Mouse (Mus musculus) bone marrow, adult 2 months (tissue): Measurements from ENCODE around the gene Rybp. TPM values are rescaled to one million over a fixed set of nuclear protein-coding genes. Genes with fewer than 3 reads are reported as not detected.

Source experiments
- H3K27ac ChIP-seq: fragments of 200-500 bp; 2 replicates; pipeline ENCODE4 v1.5.1; 2012; ENCODE audit warnings: low read depth, mild to moderate bottlenecking, control low read depth, inconsistent platforms, low read length; ENCODE audit not compliant: control insufficient read depth, poor library complexity, insufficient read depth
- H3K4me1 ChIP-seq: fragments of 200-500 bp; 2 replicates; pipeline ENCODE4 v1.6.1; 2011; ENCODE audit warnings: low read length; ENCODE audit not compliant: control insufficient read depth, insufficient read depth
- H3K4me3 ChIP-seq: fragments of 200-500 bp; replicated peaks from 2 replicates; pipeline ENCODE3; 2011; ENCODE audit warnings: mild to moderate bottlenecking, low read depth, low read length, control low read depth; ENCODE audit not compliant: control insufficient read depth
- CTCF ChIP-seq: fragments of 200-500 bp; IDR thresholded peaks from 2 replicates; pipeline ENCODE4 v1.5.1; 2011; ENCODE audit warnings: low read length, control low read depth; ENCODE audit not compliant: control insufficient read depth, insufficient read depth
- POLR2A ChIP-seq: fragments of 200-500 bp; IDR thresholded peaks from 2 replicates; pipeline ENCODE4 v1.6.1; 2011; ENCODE audit warnings: low read depth, mild to moderate bottlenecking, control low read depth, low read length, borderline replicate concordance; ENCODE audit not compliant: control insufficient read depth
- WGBS: fragments of 180-500 bp; shearing (Covaris S2); methylation state at CpG from one replicate; pipeline ENCODE4 v1.1.7; 2018; 5-methylcytosine and 5-hydroxymethylcytosine counted together
- polyA plus RNA-seq: library from polyadenylated mRNA; stranded (reverse); fragments of >200 nt; gene quantifications from 2 replicates; pipeline ENCODE4 v1.2.4, GENCODE M21; 2011; ENCODE audit warnings: low replicate concordance; ENCODE audit not compliant: missing spikeins, insufficient read depth, insufficient read length

Gene Rybp
- polyA plus RNA-seq, 1 experiment = 23.5 TPM

DNA sequence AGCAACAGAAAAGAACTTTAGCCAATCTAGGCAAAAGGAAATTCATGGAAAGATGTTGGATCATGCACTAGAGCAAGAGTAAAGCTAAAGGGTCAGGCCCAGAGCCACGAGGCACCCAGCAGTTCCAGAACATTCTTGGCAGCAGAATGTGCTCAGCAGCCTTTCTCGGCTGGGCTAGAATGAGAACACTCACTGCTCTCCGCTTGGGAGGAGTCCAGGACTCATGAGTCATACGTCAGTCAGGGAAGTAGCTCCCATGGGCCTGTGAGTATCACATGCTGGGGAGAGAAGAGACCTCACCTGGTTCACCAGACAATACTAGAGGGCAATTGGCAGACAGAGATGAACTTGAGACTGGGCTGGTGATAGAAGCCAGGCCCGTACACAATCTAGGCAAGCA, 39.8 kb upstream of the Rybp start:
- no peak for TF ChIP-seq CTCF
- no peak for TF ChIP-seq POLR2A
- H3K4me1 ChIP-seq = no peaks in the 10 kb centered on the region; the same call in 1 of the 2 replicates
- WGBS = 66% methylated on average over 5 of the region's 5 CpGs

DNA sequence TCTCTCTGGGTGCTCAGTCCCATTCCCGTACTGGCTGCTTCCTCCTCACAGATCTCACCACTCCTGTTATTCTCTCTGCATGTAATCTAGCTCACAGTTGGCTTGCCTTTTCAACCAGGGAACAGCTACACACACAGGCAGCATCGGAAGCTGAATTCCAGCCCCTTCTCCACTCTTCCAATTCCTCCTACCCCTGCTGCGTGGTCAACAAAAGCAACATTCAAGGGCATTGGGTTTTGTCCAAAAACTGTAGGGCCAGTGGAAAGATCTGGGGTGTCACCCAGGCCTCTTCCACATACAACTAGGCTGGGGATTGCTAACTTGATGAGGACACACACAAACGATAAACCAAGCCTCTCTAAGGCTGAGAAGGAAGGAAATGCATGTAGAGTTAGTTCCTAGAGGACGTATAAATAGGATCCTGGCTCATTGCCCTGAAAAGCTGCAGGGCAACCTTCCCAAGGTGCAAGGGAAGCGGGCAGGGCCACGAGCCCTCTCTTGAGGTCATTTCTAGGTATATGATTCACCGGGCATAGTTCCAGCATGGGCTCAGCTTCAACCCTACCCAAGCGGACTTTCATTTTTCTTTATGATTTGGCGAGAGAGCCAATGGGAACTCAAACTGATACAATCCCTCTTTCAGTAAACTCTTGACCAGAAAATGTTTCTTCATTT, 36.6 kb upstream of the Rybp start:
- no peak for TF ChIP-seq CTCF
- no peak for TF ChIP-seq POLR2A
- no peak overlapping the region for H3K4me3 ChIP-seq
- 38% methylated on average over 10 of the region's 10 CpGs for WGBS

More for the DNA sequence above, 39.8 kb upstream of the Rybp start:
- Histone ChIP-seq H3K27ac (no peak overlapping the region), H3K4me3 (no peak overlapping the region)

DNA sequence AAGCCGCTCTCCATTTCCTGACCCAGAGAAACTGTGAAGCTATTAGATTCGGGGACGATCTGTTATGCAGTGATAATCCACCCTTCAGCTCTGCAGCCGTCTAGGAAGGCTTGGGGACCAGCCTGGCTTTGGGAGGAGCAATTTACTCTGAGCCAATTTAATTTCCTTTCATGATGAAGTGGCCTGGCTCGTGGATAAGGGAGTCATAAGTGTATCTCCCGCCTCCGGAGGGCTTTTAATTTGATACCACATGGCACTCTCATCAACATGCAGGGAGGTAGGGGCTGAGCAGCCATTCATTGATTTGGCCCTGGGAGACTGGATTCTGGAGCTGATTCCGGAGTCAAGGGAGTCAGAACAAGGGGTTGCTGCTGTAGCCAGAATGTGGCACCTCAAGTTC, 35.3 kb upstream of the Rybp start:
- TF ChIP-seq CTCF (no peak), POLR2A (no peak)
- no peaks in the 10 kb centered on the region; the same call in 1 of the 2 replicates for H3K4me1 ChIP-seq
- no peak overlapping the region for H3K4me3 ChIP-seq
- no peak overlapping the region for H3K27ac ChIP-seq
- 74% methylated on average over 8 of the region's 8 CpGs for WGBS

More for the DNA sequence above, 36.6 kb upstream of the Rybp start:
- H3K27ac ChIP-seq = no peak overlapping the region
- no peaks in the 10 kb centered on the region; the same call in 1 of the 2 replicates for H3K4me1 ChIP-seq

DNA sequence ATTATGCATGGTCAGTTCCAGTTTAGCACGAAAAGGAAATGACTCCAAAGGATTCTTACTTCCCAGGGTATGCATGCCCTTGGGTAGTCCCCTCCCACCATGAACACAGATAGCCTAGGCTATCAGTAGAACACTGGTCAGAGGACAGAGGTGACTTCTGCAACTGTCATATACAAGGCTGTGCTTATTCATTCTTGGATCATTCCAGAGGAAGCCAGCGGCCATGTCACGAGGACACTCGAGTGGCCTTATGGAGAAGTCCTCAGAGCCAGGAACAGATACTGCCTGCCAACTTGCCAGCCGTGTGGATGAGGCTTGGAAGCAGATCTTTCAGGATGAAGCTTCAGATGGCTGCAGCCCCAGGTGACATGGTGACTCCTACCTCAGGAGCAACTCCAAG, 34.9 kb upstream of the Rybp start:
- no peaks in the 10 kb centered on the region; the same call in 1 of the 2 replicates for H3K4me1 ChIP-seq
- WGBS = 73% methylated on average over 5 of the region's 5 CpGs
- TF ChIP-seq POLR2A = no peak
- TF ChIP-seq CTCF = no peak

DNA sequence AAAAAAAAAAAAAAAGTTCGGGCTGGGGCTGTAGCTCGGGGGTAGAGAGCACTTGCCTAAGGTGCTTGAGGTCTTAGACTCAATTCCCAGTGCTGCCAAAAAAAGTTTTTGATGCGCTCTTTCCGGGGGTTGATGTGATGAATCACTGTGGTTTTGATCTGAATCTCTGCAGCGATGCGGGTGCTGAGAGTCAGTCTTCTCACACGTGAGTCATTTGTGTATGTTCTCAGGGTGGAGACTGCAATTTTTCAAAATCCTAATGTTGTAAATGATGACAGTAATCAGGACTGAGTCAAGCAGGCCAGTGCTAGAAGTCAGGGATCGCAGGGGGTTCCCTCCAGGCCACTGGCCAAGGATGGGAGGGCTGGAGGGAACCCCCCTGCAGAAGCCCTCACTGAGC, 26.9 kb upstream of the Rybp start:
- H3K4me3 ChIP-seq = no peak overlapping the region
- H3K27ac ChIP-seq = no peak overlapping the region
- TF ChIP-seq POLR2A = no peak
- no peak for TF ChIP-seq CTCF
- no peaks in the 10 kb centered on the region; the same call in 1 of the 2 replicates for H3K4me1 ChIP-seq
- WGBS = 12% methylated on average over 8 of the region's 8 CpGs

More for the DNA sequence above, 34.9 kb upstream of the Rybp start:
- H3K4me3 ChIP-seq = no peak overlapping the region
- H3K27ac ChIP-seq = no peak overlapping the region

DNA sequence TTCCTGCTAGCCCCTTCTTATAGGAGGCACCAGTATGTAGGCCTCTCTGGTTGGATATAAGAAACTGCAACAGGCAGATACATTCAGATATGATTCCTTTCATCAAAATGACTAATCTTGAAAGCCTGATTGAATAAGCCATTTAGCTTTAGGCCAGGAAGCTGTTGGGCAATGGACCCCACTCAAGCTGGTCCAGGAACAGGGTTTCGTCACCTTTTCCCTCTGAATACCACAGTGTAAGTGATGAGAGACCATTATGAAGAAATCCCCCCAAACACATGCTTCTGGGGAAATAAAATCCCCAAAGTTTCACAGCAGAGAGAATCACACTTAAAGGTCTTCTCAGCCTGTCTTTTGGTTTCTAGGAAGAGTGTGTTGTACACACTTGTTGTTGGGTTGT, 23.9 kb upstream of the Rybp start:
- Histone ChIP-seq H3K27ac (no peak overlapping the region), H3K4me1 (peaks cover 3% of the 10 kb centered on the region; the same call in 1 of the 2 replicates), H3K4me3 (no peak overlapping the region)
- 37% methylated on average over 1 of the region's 1 CpGs for WGBS
- no peak for TF ChIP-seq POLR2A
- no peak for TF ChIP-seq CTCF

DNA sequence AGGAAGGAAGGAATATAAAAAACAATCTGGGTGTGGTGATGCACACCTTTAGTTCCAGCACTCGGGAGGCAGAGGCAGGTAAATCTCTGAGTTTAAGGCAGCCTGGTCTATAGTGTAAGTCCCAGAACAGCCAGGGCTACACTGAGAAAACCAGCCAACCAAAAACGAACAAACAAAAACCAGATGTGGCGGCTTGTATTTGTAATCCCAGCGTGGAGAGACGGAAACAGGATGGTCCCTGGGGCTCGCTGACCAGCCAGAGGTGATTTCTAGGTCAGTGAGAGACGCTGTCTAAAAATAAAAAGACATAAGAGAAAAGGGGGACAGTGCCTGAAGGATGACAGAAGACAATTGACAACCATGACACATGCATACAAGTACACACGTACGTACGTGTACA, 17.5 kb upstream of the Rybp start:
- no peak overlapping the region for H3K27ac ChIP-seq
- peaks cover 3% of the 10 kb centered on the region; the same call in 1 of the 2 replicates for H3K4me1 ChIP-seq
- TF ChIP-seq POLR2A (no peak), CTCF (no peak)
- H3K4me3 ChIP-seq = no peak overlapping the region
- WGBS = 86% methylated on average over 10 of the region's 10 CpGs

DNA sequence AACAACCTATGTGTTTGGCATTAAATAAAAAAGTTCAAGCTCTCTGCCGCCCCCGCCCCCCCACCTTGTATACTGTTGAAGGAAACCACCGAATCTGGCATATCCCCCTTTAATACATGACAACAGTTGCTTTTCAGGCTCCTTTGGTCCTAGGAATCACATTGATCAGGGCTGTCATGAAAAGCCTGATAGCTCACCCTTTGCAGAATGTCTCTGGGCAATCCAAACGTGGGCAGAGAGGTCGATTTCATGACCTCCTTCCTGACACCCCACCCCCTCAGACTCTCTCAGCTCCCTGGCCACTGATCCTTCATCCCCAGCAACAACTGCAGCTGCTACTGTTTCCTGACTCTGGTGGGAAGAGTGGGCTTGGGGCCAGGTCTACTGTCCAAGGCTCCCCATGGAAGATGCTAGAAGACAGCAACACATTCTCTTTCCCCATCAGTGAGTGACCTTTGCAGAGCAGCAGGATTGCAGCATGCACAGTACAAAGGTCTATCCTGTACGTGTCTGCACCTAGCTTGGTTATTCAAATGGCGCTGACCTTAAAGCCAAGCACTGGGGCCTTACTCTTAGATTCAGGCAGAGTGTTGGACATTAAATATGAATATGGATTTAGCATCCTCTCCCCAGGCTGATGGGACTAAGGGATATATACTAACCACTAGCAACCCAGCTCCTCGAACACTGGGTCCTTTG, 14.3 kb upstream of the Rybp start:
- Histone ChIP-seq H3K4me3 (no peak overlapping the region), H3K27ac (no peak overlapping the region), H3K4me1 (peaks cover 2% of the 10 kb centered on the region)
- TF ChIP-seq POLR2A = no peak
- TF ChIP-seq CTCF = no peak
- WGBS = 66% methylated on average over 8 of the region's 8 CpGs

DNA sequence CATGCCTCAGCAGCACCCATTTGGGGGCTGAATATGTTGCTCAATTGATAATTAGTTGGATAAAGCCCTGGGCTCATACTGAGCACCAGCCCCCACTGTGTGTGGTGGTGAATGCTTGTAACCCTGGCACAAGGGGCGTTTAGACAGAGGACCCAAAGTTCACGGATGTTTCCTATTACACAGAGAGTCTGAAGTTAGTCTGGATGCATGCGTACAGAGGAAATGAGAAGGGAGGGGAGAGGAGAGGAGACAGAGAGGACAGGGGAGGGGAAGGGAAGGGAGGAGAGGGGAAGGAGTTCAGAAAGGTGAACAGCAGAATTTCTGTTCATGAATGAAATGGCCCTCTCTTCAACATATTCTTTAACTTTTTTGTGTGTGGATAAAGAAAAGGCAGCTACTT, 13.5 kb upstream of the Rybp start:
- no peak overlapping the region for H3K27ac ChIP-seq
- TF ChIP-seq POLR2A (no peak), CTCF (no peak)
- WGBS = 6% methylated on average over 3 of the region's 3 CpGs
- no peak overlapping the region for H3K4me3 ChIP-seq
- H3K4me1 ChIP-seq = peaks cover 2% of the 10 kb centered on the region
